Mouse (Mus musculus) liver, embryonic 14.5 days (tissue): Measurements from ENCODE around the gene Psrc1.

Source experiments
- CTCF ChIP-seq: IDR thresholded peaks from 2 replicates; pipeline ENCODE4 v1.5.1; 2016; ENCODE audit warnings: antibody characterized with exemption, low read depth, control low read depth
- EP300 ChIP-seq: IDR thresholded peaks from 2 replicates; pipeline ENCODE4 v1.6.1; 2016; ENCODE audit warnings: antibody characterized with exemption, low read depth

GRCm38 (mm10) chr3:108372274-108372673 is 11.4 kb upstream of the Psrc1 start:
- no peak for TF ChIP-seq CTCF
- no peak for TF ChIP-seq EP300
